Mouse (Mus musculus): ENCODE results near the gene Nacc1. TPM values are rescaled to one million over a fixed set of nuclear protein-coding genes. Genes with fewer than 3 reads are reported as not detected.

The Nacc1 gene
- polyA plus RNA-seq, 1 experiment from 2014 or later: 17.4 TPM

- Histone ChIP-seq H3K27me3 (ENCODE audit: control insufficient read depth, insufficient read depth, low read length) (no peaks in the 10 kb centered on the region), H3K27ac (replicated peaks in 1 of 2; ENCODE audit: control insufficient read depth in 1 of 2, insufficient read depth in 1 of 2, low read depth in 2 of 2, low read length in 2 of 2) (peak overlapping the region; percentile 90 to 96), H3K9ac (ENCODE audit: low read length) (peak overlapping the region; percentile 47), H3K4me2 (ENCODE audit: low read length) (peak overlapping the region; percentile 56), H3K4me1 (ENCODE audit: control insufficient read depth in 2 of 2, insufficient read depth in 2 of 2, low read length in 2 of 2) (peaks cover 51 to 64% of the 10 kb centered on the region in 2 experiments), H3K4me3 (ENCODE audit: control insufficient read depth in 1 of 2, insufficient read depth in 1 of 2, low read depth in 1 of 2, low read length in 2 of 2) (peak overlapping the region; percentile 10 to 12; a peak in 2 of 4 replicates), H3K36me3 (ENCODE audit: control insufficient read depth, insufficient read depth, low read length) (peaks cover 61% of the 10 kb centered on the region), H3K9me3 (ENCODE audit: control insufficient read depth, low read length) (no peaks in the 10 kb centered on the region)
- WGBS: 37% methylated on average over 7 of the region's 7 CpGs
- peak; percentile 2; the same call in 1 of the 2 replicates for ATAC-seq (ENCODE audit: insufficient number of reproducible peaks, insufficient read depth, low FRiP score, low read depth)
These were observed 35.9 kb upstream of the Nacc1 start for GRCm38 (mm10) chr8:84723571-84723900.

- Histone ChIP-seq H3K36me3 (ENCODE audit: control insufficient read depth, insufficient read depth, low read length) (peaks cover 61% of the 10 kb centered on the region), H3K4me1 (ENCODE audit: control insufficient read depth in 2 of 2, insufficient read depth in 2 of 2, low read length in 2 of 2) (peaks cover 48 to 64% of the 10 kb centered on the region in 2 experiments), H3K4me3 (ENCODE audit: control insufficient read depth in 1 of 2, insufficient read depth in 1 of 2, low read depth in 1 of 2, low read length in 2 of 2) (peak within 1 kb of the TSS; percentile 10 to 12; a peak in 2 of 4 replicates), H3K9me3 (ENCODE audit: control insufficient read depth, low read length) (no peaks in the 10 kb centered on the region), H3K27me3 (ENCODE audit: control insufficient read depth, insufficient read depth, low read length) (no peaks in the 10 kb centered on the region), H3K4me2 (ENCODE audit: low read length) (peak within 1 kb of the TSS; percentile 56), H3K27ac (replicated peaks in 1 of 2; ENCODE audit: control insufficient read depth in 1 of 2, insufficient read depth in 1 of 2, low read depth in 2 of 2, low read length in 2 of 2) (peak within 1 kb of the TSS; percentile 90 to 96), H3K9ac (ENCODE audit: low read length) (peak within 1 kb of the TSS; percentile 47)
- 6% methylated on average over 10 of the region's 10 CpGs for WGBS
- ATAC-seq (ENCODE audit: insufficient number of reproducible peaks, insufficient read depth, low FRiP score, low read depth): peak; percentile 81
These were observed 35.3 kb upstream of the Nacc1 start, which contains the start of gene G430095P16Rik for GRCm38 (mm10) chr8:84722850-84723570. TSS of gene G430095P16Rik (plus strand) at chr8:84723007.

- Histone ChIP-seq H3K4me1 (ENCODE audit: control insufficient read depth in 2 of 2, insufficient read depth in 2 of 2, low read length in 2 of 2) (peaks cover 46 to 59% of the 10 kb centered on the region in 2 experiments), H3K27me3 (ENCODE audit: control insufficient read depth, insufficient read depth, low read length) (0 out of 2 replicates have a peak, but pooled peaks cover 2% of the 10 kb centered on the region), H3K27ac (replicated peaks in 1 of 2; ENCODE audit: control insufficient read depth in 1 of 2, insufficient read depth in 1 of 2, low read depth in 2 of 2, low read length in 2 of 2) (peak overlapping the region; percentile 90 to 96), H3K9me3 (ENCODE audit: control insufficient read depth, low read length) (no peaks in the 10 kb centered on the region), H3K36me3 (ENCODE audit: control insufficient read depth, insufficient read depth, low read length) (peaks cover 62% of the 10 kb centered on the region), H3K4me2 (ENCODE audit: low read length) (peak overlapping the region; percentile 56), H3K9ac (ENCODE audit: low read length) (peak overlapping the region; percentile 47; the same call in 1 of the 2 replicates), H3K4me3 (ENCODE audit: control insufficient read depth in 1 of 2, insufficient read depth in 1 of 2, low read depth in 1 of 2, low read length in 2 of 2) (no peak overlapping the region)
- no peak for ATAC-seq (ENCODE audit: insufficient number of reproducible peaks, insufficient read depth, low FRiP score, low read depth)
- WGBS: 65% methylated on average over 6 of the region's 6 CpGs
These were observed 34.8 kb upstream of the Nacc1 start for GRCm38 (mm10) chr8:84722530-84722849.

- Histone ChIP-seq H3K4me3 (ENCODE audit: control insufficient read depth in 1 of 2, insufficient read depth in 1 of 2, low read depth in 1 of 2, low read length in 2 of 2) (no peak overlapping the region), H3K4me1 (ENCODE audit: control insufficient read depth in 2 of 2, insufficient read depth in 2 of 2, low read length in 2 of 2) (peaks cover 29 to 41% of the 10 kb centered on the region in 2 experiments), H3K9me3 (ENCODE audit: control insufficient read depth, low read length) (no peaks in the 10 kb centered on the region), H3K9ac (ENCODE audit: low read length) (0 out of 2 replicates have a peak overlapping the region, but pooled peaks have one; percentile 30), H3K36me3 (ENCODE audit: control insufficient read depth, insufficient read depth, low read length) (peaks cover 50% of the 10 kb centered on the region), H3K4me2 (ENCODE audit: low read length) (no peak overlapping the region), H3K27me3 (ENCODE audit: control insufficient read depth, insufficient read depth, low read length) (peaks cover 17% of the 10 kb centered on the region), H3K27ac (replicated peaks in 1 of 2; ENCODE audit: control insufficient read depth in 1 of 2, insufficient read depth in 1 of 2, low read depth in 2 of 2, low read length in 2 of 2) (no peak overlapping the region)
- 68% methylated on average over 5 of the region's 5 CpGs for WGBS
- ATAC-seq (ENCODE audit: insufficient number of reproducible peaks, insufficient read depth, low FRiP score, low read depth): no peak
These were observed 31.5 kb upstream of the Nacc1 start for GRCm38 (mm10) chr8:84718959-84719690.

GRCm38 (mm10) chr8:84718476-84718875 is 30.8 kb upstream of the Nacc1 start:
- H3K4me2 ChIP-seq (ENCODE audit: low read length): no peak overlapping the region
- 81% methylated on average over 5 of the region's 5 CpGs for WGBS
- no peak overlapping the region for H3K27ac ChIP-seq (replicated peaks in 1 of 2; ENCODE audit: control insufficient read depth in 1 of 2, insufficient read depth in 1 of 2, low read depth in 2 of 2, low read length in 2 of 2)
- H3K36me3 ChIP-seq (ENCODE audit: control insufficient read depth, insufficient read depth, low read length): peaks cover 50% of the 10 kb centered on the region
- H3K4me3 ChIP-seq (ENCODE audit: control insufficient read depth in 1 of 2, insufficient read depth in 1 of 2, low read depth in 1 of 2, low read length in 2 of 2): no peak overlapping the region
- H3K27me3 ChIP-seq (ENCODE audit: control insufficient read depth, insufficient read depth, low read length): peaks cover 17% of the 10 kb centered on the region
- H3K9me3 ChIP-seq (ENCODE audit: control insufficient read depth, low read length): no peaks in the 10 kb centered on the region
- H3K4me1 ChIP-seq (ENCODE audit: control insufficient read depth in 2 of 2, insufficient read depth in 2 of 2, low read length in 2 of 2): peaks cover 27 to 40% of the 10 kb centered on the region in 2 experiments
- H3K9ac ChIP-seq (ENCODE audit: low read length): no peak overlapping the region
- no peak for ATAC-seq (ENCODE audit: insufficient number of reproducible peaks, insufficient read depth, low FRiP score, low read depth)

GRCm38 (mm10) chr8:84716790-84717189 is 29.1 kb upstream of the Nacc1 start:
- Histone ChIP-seq H3K4me2 (ENCODE audit: low read length) (no peak overlapping the region), H3K36me3 (ENCODE audit: control insufficient read depth, insufficient read depth, low read length) (peaks cover 46% of the 10 kb centered on the region), H3K27ac (replicated peaks in 1 of 2; ENCODE audit: control insufficient read depth in 1 of 2, insufficient read depth in 1 of 2, low read depth in 2 of 2, low read length in 2 of 2) (no peak overlapping the region), H3K9me3 (ENCODE audit: control insufficient read depth, low read length) (no peaks in the 10 kb centered on the region), H3K27me3 (ENCODE audit: control insufficient read depth, insufficient read depth, low read length) (peaks cover 17% of the 10 kb centered on the region), H3K9ac (ENCODE audit: low read length) (no peak overlapping the region), H3K4me3 (ENCODE audit: control insufficient read depth in 1 of 2, insufficient read depth in 1 of 2, low read depth in 1 of 2, low read length in 2 of 2) (no peak overlapping the region), H3K4me1 (ENCODE audit: control insufficient read depth in 2 of 2, insufficient read depth in 2 of 2, low read length in 2 of 2) (peaks cover 28 to 39% of the 10 kb centered on the region in 2 experiments)
- 88% methylated on average over 11 of the region's 11 CpGs for WGBS
- no peak for ATAC-seq (ENCODE audit: insufficient number of reproducible peaks, insufficient read depth, low FRiP score, low read depth)

GRCm38 (mm10) chr8:84715893-84716468 is 28.3 kb upstream of the Nacc1 start:
- H3K4me2 ChIP-seq (ENCODE audit: low read length): peak overlapping the region; percentile 24
- H3K9me3 ChIP-seq (ENCODE audit: control insufficient read depth, low read length): no peaks in the 10 kb centered on the region
- peaks cover 39% of the 10 kb centered on the region for H3K36me3 ChIP-seq (ENCODE audit: control insufficient read depth, insufficient read depth, low read length)
- no peak overlapping the region for H3K27ac ChIP-seq (replicated peaks in 1 of 2; ENCODE audit: control insufficient read depth in 1 of 2, insufficient read depth in 1 of 2, low read depth in 2 of 2, low read length in 2 of 2)
- H3K4me1 ChIP-seq (ENCODE audit: control insufficient read depth in 2 of 2, insufficient read depth in 2 of 2, low read length in 2 of 2): peaks cover 32 to 42% of the 10 kb centered on the region in 2 experiments
- no peak for ATAC-seq (ENCODE audit: insufficient number of reproducible peaks, insufficient read depth, low FRiP score, low read depth)
- H3K9ac ChIP-seq (ENCODE audit: low read length): peak overlapping the region; percentile 21; the same call in 1 of the 2 replicates
- H3K27me3 ChIP-seq (ENCODE audit: control insufficient read depth, insufficient read depth, low read length): peaks cover 17% of the 10 kb centered on the region
- no peak overlapping the region for H3K4me3 ChIP-seq (ENCODE audit: control insufficient read depth in 1 of 2, insufficient read depth in 1 of 2, low read depth in 1 of 2, low read length in 2 of 2)
- WGBS: 17% methylated on average over 27 of the region's 27 CpGs

Measured in heart, embryonic 14.5 days (tissue).